Mouse (Mus musculus): ENCODE measurements around the gene Vkorc1.

- TF ChIP-seq CTCF (IDR thresholded peaks at IDR 0.05; ENCODE audit: low read depth) (no peak), EP300 (IDR thresholded peaks at IDR 0.05; ENCODE audit: low read depth) (no peak)
Measured at GRCm38 (mm10) chr7:127898179-127898956, 3.0 kb upstream of the Vkorc1 start.

Data from liver, postnatal 0 days (tissue).